Mouse (Mus musculus) E14TG2a.4 (cell line): ENCODE results near the gene Tfap4.

ENCODE experiments used
- CTCF ChIP-seq: conservative IDR thresholded peaks from 2 replicates; pipeline ENCODE4 v1.5.1; 2014; ENCODE audit warnings: low read length
- POU5F1 ChIP-seq: IDR thresholded peaks from 2 replicates; pipeline ENCODE4 v1.6.1; 2014; ENCODE audit warnings: low read length, borderline replicate concordance

GRCm38 (mm10) chr16:4596141-4596728 is 36.6 kb upstream of the Tfap4 start:
- TF ChIP-seq CTCF (no peak), POU5F1 (no peak)
